Mouse (Mus musculus) midbrain, embryonic 11.5 days (tissue): ENCODE data around the gene St6gal1. TPM values are rescaled to one million over a fixed set of nuclear protein-coding genes. Genes with fewer than 3 reads are reported as not detected.
A peak's percentile ranks its signal among the peaks of the same experiment; 100 is the strongest.

ENCODE experiments used
- ATAC-seq: fragments of 200-750 bp; cut with Nextera tagmentation; 2 replicates; pipeline ENCODE4 v1.8.0; 2017; ENCODE audit warnings: moderate TSS enrichment, moderate library complexity; ENCODE audit not compliant: low FRiP score
- DNase-seq: peaks from one replicate; pipeline ENCODE4 v3.0.0; 2015; ENCODE audit warnings: low spot score; ENCODE audit errors: missing footprints
- H3K27ac ChIP-seq: fragments of 300-500 bp; sonication (generic); 2 replicates; pipeline ENCODE4 v1.5.1; 2014; ENCODE audit warnings: low read depth, low read length
- H3K27me3 ChIP-seq: fragments of 300-500 bp; sonication (generic); 2 replicates; pipeline ENCODE4 v1.6.1; 2014; ENCODE audit warnings: mild to moderate bottlenecking, low read length, moderate library complexity, mixed read lengths; ENCODE audit not compliant: control insufficient read depth, insufficient read depth
- H3K36me3 ChIP-seq: fragments of 300-500 bp; sonication (generic); 2 replicates; pipeline ENCODE4 v1.6.1; 2014; ENCODE audit warnings: mild to moderate bottlenecking, low read length, moderate library complexity, mixed read lengths; ENCODE audit not compliant: control insufficient read depth, insufficient read depth
- H3K4me1 ChIP-seq: fragments of 300-500 bp; sonication (generic); 2 replicates; pipeline ENCODE4 v1.6.1; 2014; ENCODE audit warnings: low read length; ENCODE audit not compliant: control insufficient read depth, insufficient read depth
- H3K4me2 ChIP-seq: fragments of 300-500 bp; sonication (generic); 2 replicates; pipeline ENCODE4 v1.6.1; 2014; ENCODE audit warnings: mild to moderate bottlenecking, moderate library complexity
- H3K4me3 ChIP-seq: fragments of 300-500 bp; sonication (generic); 2 replicates; pipeline ENCODE4 v1.5.1; 2014; ENCODE audit warnings: low read depth, low read length
- H3K9ac ChIP-seq: fragments of 300-500 bp; sonication (generic); 2 replicates; pipeline ENCODE4 v1.6.1; 2014; ENCODE audit warnings: low read length
- H3K9me3 ChIP-seq: fragments of 300-500 bp; sonication (generic); 2 replicates; pipeline ENCODE4 v1.6.1; 2016; ENCODE audit warnings: low read length; ENCODE audit not compliant: control insufficient read depth
- WGBS: fragments of 180-500 bp; shearing (Covaris S2); extraction: QIAGEN DNeasy Blood & Tissue Kit; methylation state at CpG from one replicate; pipeline ENCODE4 v1.1.7; 2014; 5-methylcytosine and 5-hydroxymethylcytosine counted together
- polyA plus RNA-seq: library from polyadenylated mRNA; unstranded; fragments of >200 nt; fragmentation: Nextera tagmentation; extraction: Ambion mirVana; gene quantifications from 2 replicates; pipeline ENCODE4 v1.2.1, GENCODE M21; 2014

Gene St6gal1
- polyA plus RNA-seq, 1 experiment from 2014 or later, result 31.8 TPM

DNA sequence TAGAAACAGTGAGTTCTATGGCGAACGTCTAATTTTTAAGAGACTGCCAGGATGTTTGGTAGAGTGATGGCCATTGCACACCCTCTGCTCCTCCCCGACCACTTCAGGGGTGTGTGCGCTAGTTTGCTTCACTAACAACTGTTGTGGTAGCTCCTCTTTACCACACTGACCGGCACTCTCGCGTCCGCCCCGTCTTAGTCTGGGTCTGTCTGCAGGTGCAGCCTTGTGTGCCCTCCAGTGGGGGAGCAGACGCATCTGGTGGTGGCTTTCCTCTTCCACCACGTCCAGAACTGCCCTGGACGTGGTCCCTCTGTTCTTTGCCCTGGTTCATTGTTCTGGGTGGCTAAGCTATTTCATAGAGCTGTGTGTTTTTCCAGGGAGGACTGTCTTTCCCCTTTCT lies 40.5 kb downstream of the St6gal1 start:
- no peak for ATAC-seq
- H3K4me1 ChIP-seq, result peaks cover 7% of the 10 kb centered on the region

DNA sequence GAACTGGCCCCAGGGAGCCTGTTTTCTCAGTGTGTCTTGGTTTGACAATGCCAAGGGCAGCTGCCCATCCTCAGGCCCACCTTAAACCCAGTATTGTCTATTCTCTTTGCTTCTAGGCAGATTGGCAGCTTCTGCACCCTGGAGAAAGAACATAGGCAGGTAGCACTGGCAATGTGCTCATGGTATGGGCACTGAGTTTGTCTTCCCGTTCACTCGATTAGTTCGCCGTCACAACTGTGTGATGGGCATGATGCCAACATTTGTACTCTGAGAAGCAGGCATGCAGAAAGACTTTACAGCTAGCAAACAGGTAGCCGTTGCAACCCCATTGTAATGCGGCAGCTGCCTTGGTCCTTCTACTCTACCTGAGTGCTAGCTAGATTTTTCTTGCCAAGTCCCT lies 40.9 kb downstream of the St6gal1 start:
- 96% methylated on average over 6 of the region's 6 CpGs for WGBS
- no peaks in the 10 kb centered on the region; the same call in 1 of the 2 replicates for H3K27me3 ChIP-seq
- peak; percentile 65 for DNase-seq

More for the DNA sequence above, 40.5 kb downstream of the St6gal1 start:
- Histone ChIP-seq H3K4me3 (no peak overlapping the region), H3K4me2 (no peak overlapping the region), H3K9me3 (no peaks in the 10 kb centered on the region), H3K27me3 (no peaks in the 10 kb centered on the region; the same call in 1 of the 2 replicates), H3K27ac (no peak overlapping the region), H3K36me3 (peaks cover 3% of the 10 kb centered on the region; the same call in 1 of the 2 replicates), H3K9ac (no peak overlapping the region; the same call in 1 of the 2 replicates)
- no peak for DNase-seq
- 85% methylated on average over 12 of the region's 12 CpGs for WGBS

DNA sequence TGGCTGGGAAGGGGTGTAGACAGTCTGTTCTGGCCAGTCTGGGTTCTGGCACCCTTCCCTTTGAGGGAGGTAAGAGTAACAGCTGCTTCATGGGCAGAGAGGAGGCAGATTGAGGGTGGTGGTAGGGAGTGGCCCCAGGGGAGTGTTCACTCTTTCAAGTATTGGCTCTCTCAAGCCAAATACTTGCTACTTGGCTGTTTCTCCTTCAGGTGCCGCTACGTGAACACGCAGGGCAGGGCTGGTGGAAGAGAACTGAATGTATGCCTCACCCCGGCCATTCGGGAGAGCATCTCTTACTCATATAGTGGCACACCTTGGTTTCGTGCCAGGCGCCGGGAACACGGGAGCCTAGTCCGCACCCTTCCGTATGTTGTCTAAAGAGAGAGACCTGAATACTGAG lies 41.8 kb downstream of the St6gal1 start:
- WGBS, result 96% methylated on average over 11 of the region's 11 CpGs
- Histone ChIP-seq H3K9me3 (no peaks in the 10 kb centered on the region), H3K4me1 (peaks cover 20% of the 10 kb centered on the region)

More for the DNA sequence above, 40.9 kb downstream of the St6gal1 start:
- H3K9ac ChIP-seq, result no peak overlapping the region
- no peak overlapping the region for H3K27ac ChIP-seq
- no peak overlapping the region for H3K4me3 ChIP-seq
- no peaks in the 10 kb centered on the region for H3K9me3 ChIP-seq
- peaks cover 3% of the 10 kb centered on the region; the same call in 1 of the 2 replicates for H3K36me3 ChIP-seq
- H3K4me2 ChIP-seq, result no peak overlapping the region
- H3K4me1 ChIP-seq, result peaks cover 12% of the 10 kb centered on the region
- ATAC-seq, result no peak

DNA sequence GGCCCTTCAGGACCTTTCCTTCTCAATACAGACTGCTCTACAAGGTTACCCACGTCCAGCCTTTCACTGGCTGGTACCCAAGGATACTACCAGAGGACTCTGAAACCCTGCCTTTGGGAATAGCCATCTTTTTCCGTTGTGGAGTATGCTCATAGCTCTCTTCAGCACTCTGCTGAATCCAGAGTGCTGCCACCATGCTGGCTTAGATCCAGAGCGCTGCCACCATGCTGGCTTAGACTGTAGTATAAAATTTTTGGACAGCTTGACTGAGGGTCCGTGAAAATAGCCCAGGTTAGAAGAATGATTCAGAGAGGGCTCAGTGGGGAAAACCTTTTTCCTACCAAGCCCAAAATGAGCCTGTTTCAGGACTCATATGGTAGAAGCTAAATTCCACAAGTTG lies 42.4 kb downstream of the St6gal1 start:
- Histone ChIP-seq H3K4me3 (no peak overlapping the region), H3K4me1 (peaks cover 22% of the 10 kb centered on the region), H3K36me3 (peaks cover 3% of the 10 kb centered on the region; the same call in 1 of the 2 replicates), H3K4me2 (no peak overlapping the region), H3K27ac (no peak overlapping the region), H3K9ac (no peak overlapping the region), H3K9me3 (no peaks in the 10 kb centered on the region), H3K27me3 (no peaks in the 10 kb centered on the region; the same call in 1 of the 2 replicates)
- ATAC-seq, result no peak
- WGBS, result 83% methylated on average over 4 of the region's 4 CpGs
- no peak for DNase-seq

More for the DNA sequence above, 41.8 kb downstream of the St6gal1 start:
- no peak for ATAC-seq
- H3K27ac ChIP-seq, result no peak overlapping the region
- H3K4me2 ChIP-seq, result no peak overlapping the region
- peaks cover 3% of the 10 kb centered on the region; the same call in 1 of the 2 replicates for H3K36me3 ChIP-seq
- no peaks in the 10 kb centered on the region; the same call in 1 of the 2 replicates for H3K27me3 ChIP-seq
- H3K4me3 ChIP-seq, result no peak overlapping the region
- peak; percentile 53 for DNase-seq
- no peak overlapping the region for H3K9ac ChIP-seq

DNA sequence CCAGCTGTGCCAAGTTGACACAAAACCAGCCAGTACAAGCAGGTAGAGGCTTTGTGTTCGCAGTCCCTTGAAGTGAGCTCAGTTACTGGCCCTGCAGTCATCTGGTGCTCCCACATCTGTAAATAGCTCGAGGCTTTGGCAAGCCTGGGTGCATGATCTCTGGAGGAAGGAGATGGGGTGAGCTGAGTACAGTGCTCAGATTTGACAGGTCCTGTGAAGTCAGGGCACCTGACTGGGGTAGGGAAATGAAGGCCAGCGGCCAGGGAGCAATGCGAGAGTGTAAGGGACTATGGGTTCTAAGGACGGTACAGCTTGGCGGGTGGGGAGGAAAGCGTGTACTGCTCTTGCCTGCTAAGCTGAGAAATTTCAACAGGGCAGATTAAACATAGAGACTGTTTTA lies 43.7 kb downstream of the St6gal1 start:
- Histone ChIP-seq H3K9me3 (no peaks in the 10 kb centered on the region), H3K27me3 (no peaks in the 10 kb centered on the region; the same call in 1 of the 2 replicates), H3K9ac (no peak overlapping the region), H3K27ac (no peak overlapping the region), H3K4me1 (peaks cover 25% of the 10 kb centered on the region), H3K36me3 (peaks cover 3% of the 10 kb centered on the region; the same call in 1 of the 2 replicates), H3K4me2 (no peak overlapping the region), H3K4me3 (no peak overlapping the region)
- ATAC-seq, result no peak
- DNase-seq, result no peak
- WGBS, result 85% methylated on average over 7 of the region's 7 CpGs

DNA sequence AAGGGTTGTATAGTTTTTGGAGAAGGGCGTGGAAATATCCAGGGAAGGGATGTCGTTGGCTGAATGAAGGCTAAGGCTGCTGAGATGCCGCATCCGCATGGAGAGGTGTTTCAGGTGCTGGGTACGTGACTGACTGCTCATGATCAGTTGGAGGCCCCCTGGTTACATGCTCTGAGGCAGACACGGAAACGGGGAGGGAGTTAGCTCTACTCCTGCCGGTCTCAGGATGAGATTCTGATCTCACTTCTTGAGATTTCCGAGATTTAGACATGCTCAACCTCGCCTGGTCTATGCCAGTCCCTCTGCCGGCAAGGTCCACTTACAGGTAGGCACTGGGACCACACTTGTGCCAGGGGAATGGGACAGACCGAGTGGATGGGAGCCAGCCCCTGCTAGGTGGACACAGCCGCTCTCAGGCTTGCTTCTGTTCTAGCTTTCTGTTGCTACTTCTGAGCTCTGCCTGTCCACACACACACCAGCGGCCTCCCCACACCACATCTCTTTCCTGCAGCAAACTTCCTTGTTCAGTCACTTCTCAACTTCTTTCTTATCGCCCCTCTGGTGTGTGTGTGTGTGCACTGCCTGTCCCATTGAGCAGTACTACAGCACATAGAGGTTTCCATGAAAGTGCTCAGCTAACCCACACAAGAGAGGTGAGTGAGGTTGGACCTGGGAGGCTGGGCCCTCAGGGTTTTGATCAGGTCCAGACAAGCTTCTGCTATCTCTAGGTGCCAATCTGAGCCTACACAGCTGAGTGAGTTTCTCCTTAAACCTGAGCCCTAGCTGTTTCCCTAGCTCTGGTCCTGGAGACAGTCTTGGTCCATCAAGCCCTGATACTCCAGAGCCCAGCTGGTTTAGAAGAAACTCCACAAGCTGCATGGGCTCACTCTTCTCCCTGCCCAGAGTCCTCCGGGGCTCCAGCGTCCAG lies 44.8 kb downstream of the St6gal1 start:
- Histone ChIP-seq H3K4me3 (no peak overlapping the region), H3K9me3 (no peaks in the 10 kb centered on the region), H3K27ac (peak overlapping the region; percentile 73), H3K36me3 (peaks cover under 1% of the 10 kb centered on the region; the same call in 1 of the 2 replicates), H3K9ac (no peak overlapping the region), H3K4me1 (peaks cover 28% of the 10 kb centered on the region), H3K27me3 (no peaks in the 10 kb centered on the region; the same call in 1 of the 2 replicates), H3K4me2 (no peak overlapping the region)
- no peak for ATAC-seq
- 75% methylated on average over 17 of the region's 17 CpGs for WGBS
- DNase-seq, result no peak

DNA sequence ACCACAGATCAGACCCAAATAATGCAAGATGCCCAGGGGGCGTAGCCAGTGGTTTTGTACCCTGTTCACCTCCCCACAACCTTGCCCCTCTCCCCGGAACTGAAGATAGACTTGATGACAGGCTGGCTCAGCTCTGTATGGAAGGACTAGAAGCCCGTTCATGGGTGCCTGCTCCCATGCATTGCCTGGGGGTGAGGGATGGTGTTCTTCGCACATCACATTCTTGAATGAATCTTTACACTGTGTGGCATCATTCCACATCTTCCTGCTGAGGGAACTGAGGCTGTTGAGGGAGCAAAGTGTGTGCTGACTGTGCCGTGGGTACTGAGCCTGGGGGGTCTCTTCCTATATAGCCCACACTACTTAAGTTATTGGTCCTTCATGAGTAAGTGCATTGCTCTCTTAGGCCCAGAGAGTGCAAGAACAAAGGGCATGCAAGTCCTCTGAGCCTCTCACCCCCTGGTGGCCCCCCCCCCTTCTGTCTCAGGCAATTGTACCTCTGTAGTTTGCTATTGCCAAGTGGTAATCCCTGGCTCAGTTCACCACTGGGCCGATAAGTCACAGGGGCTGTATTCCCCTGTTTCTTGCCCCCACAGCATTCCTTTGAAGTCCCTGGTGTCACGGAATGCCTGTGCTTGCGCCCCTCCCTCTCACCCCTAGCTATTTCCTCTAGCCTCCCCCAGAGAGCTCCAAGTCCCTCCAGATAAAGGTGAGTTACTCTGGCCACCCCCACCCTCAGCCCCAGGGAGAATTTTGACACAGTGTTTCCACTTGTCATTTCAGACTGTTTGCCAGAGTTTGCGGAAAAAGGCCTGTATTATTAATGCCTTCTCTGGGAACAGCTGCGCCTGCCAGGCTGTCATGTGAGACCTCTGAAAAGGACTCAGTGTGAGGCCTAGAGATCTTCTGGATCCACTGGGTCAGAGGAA lies 45.7 kb downstream of the St6gal1 start:
- no peaks in the 10 kb centered on the region; the same call in 1 of the 2 replicates for H3K27me3 ChIP-seq
- ATAC-seq (peak; percentile 77), DNase-seq (peak; percentile 94)
- H3K27ac ChIP-seq, result peak overlapping the region; percentile 73
- no peaks in the 10 kb centered on the region for H3K9me3 ChIP-seq
- no peak overlapping the region for H3K4me3 ChIP-seq
- 17% methylated on average over 10 of the region's 10 CpGs for WGBS
- H3K4me1 ChIP-seq, result peaks cover 33% of the 10 kb centered on the region
- H3K9ac ChIP-seq, result no peak overlapping the region
- no peaks in the 10 kb centered on the region for H3K36me3 ChIP-seq
- H3K4me2 ChIP-seq, result no peak overlapping the region

DNA sequence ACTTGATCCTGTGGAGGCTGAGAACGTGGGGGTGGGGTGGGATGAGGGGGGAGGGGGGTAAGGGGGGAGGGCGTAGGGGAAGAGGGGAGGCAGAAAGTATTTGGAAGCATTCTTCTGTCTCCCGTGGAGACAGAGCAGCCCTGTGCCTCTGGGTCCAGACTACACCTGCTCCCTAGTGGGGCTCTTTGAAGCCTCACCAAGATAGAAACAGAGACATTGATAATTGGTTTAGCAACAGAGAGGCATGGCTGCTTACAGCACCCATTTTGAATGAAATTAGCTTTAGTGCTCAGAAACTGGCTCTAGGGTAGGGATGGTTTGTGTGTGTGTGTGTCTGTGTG lies 46.3 kb downstream of the St6gal1 start:
- no peaks in the 10 kb centered on the region for H3K36me3 ChIP-seq
- H3K4me1 ChIP-seq, result peaks cover 33% of the 10 kb centered on the region
- ATAC-seq, result peak; percentile 68
- no peak overlapping the region for H3K4me3 ChIP-seq
- 6% methylated on average over 3 of the region's 3 CpGs for WGBS
- H3K27ac ChIP-seq, result peak overlapping the region; percentile 73
- H3K27me3 ChIP-seq, result no peaks in the 10 kb centered on the region; the same call in 1 of the 2 replicates
- H3K9ac ChIP-seq, result no peak overlapping the region
- no peak overlapping the region for H3K4me2 ChIP-seq
- peak; percentile 85 for DNase-seq
- no peaks in the 10 kb centered on the region for H3K9me3 ChIP-seq
